Mouse (Mus musculus) ES-Bruce4 (cell line): ENCODE results near the gene Oas1d. TPM values are rescaled to one million over a fixed set of nuclear protein-coding genes. Genes with fewer than 3 reads are reported as not detected.
"Not testable (repeated sequence)": the region's sequence is repeated elsewhere in the genome, so short reads cannot be mapped to it uniquely, and the experiment has no call there.

ENCODE experiments used
- H3K27ac ChIP-seq: 2 replicates; pipeline ENCODE4 v1.5.1; 2012; ENCODE audit warnings: low read length, inconsistent platforms; ENCODE audit not compliant: insufficient read depth
- H3K27me3 ChIP-seq: 2 replicates; pipeline ENCODE4 v1.6.1; 2012; ENCODE audit warnings: mild to moderate bottlenecking, low read length, inconsistent platforms; ENCODE audit not compliant: control insufficient read depth, poor library complexity, insufficient read depth, severe bottlenecking
- H3K36me3 ChIP-seq: 2 replicates; pipeline ENCODE4 v1.6.1; 2012; ENCODE audit warnings: inconsistent platforms, mild to moderate bottlenecking, low read length, moderate library complexity; ENCODE audit not compliant: control insufficient read depth, poor library complexity, insufficient read depth, severe bottlenecking
- H3K4me1 ChIP-seq: one replicate; pipeline ENCODE4 v1.8.1; 2011; ENCODE audit warnings: low read length; ENCODE audit not compliant: control insufficient read depth, insufficient read depth
- H3K4me3 ChIP-seq: 2 replicates; pipeline ENCODE4 v1.5.1; 2011; ENCODE audit warnings: low read depth, mild to moderate bottlenecking, low read length
- H3K9ac ChIP-seq: 2 replicates; pipeline ENCODE4 v1.6.1; 2012; ENCODE audit warnings: low read depth, mild to moderate bottlenecking, inconsistent platforms; ENCODE audit not compliant: poor library complexity, severe bottlenecking
- H3K9me3 ChIP-seq: replicated peaks from 2 replicates; pipeline ENCODE4 v1.6.1; 2012; ENCODE audit warnings: mild to moderate bottlenecking, low read length, inconsistent platforms; ENCODE audit not compliant: control insufficient read depth, poor library complexity, insufficient read depth, severe bottlenecking
- CTCF ChIP-seq: IDR thresholded peaks from one replicate; pipeline ENCODE4 v1.8.1; 2011; ENCODE audit warnings: low read depth, low read length
- EP300 ChIP-seq: IDR thresholded peaks from 2 replicates; pipeline ENCODE4 v1.6.1; 2011; ENCODE audit warnings: low read depth, low read length; ENCODE audit not compliant: insufficient read depth
- POLR2A ChIP-seq: IDR thresholded peaks from one replicate; pipeline ENCODE4 v1.8.1; 2011; ENCODE audit warnings: low read length; ENCODE audit not compliant: insufficient read depth
- polyA plus RNA-seq: library from polyadenylated mRNA; stranded (reverse); fragments of >200 nt; gene quantifications from 2 replicates; pipeline ENCODE4 v1.2.4, GENCODE M21; 2011; ENCODE audit warnings: low read depth; ENCODE audit not compliant: missing spikeins, insufficient read depth, insufficient read length

The Oas1d gene
- polyA plus RNA-seq, 1 experiment, result 0.45 TPM

DNA sequence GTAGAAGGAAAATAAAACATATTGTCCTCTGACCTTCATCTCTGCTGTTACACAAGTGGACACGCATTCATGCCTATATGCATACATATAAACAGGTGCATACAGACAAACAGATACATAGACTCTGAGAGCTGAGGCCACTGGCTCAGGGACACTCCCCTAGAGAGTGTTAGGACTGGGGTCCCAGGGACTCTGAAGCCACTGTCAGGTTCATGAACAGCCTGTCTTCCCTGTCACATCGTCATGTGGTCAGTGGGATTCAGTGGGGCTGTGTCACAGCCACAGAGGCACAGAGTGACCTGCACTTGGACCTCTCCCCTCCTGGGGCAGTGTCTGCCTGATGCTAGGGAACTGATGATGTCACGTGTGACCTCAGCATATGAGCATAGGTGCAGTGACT, 6.0 kb downstream of the Oas1d start:
- Histone ChIP-seq H3K27ac (no peak overlapping the region), H3K9me3 (no peaks in the 10 kb centered on the region), H3K27me3 (no peaks in the 10 kb centered on the region), H3K4me3 (no peak overlapping the region), H3K36me3 (no peaks in the 10 kb centered on the region), H3K9ac (no peak overlapping the region), H3K4me1 (no peaks in the 10 kb centered on the region)
- TF ChIP-seq EP300, result no peak

DNA sequence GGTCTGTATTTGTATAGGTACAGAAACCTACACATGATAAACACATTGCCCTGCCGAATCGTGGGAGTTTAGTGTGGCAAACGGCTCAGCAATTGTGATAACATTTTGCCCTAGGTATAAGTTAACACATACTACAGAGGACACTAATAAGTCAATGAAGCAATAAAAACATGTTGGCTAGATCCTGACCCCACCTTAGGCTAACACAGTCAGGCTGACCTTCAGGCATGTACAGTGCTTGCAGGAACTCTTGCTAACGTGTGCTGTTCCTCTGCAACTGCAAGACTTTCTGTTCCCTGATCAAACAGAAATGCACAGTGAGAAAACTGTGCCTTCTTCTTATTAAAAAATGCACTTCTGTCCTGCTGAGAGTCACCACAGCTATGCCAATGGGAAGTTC, 9.6 kb downstream of the Oas1d start:
- Histone ChIP-seq H3K36me3 (no peaks in the 10 kb centered on the region), H3K9ac (no peak overlapping the region), H3K4me3 (no peak overlapping the region), H3K9me3 (no peaks in the 10 kb centered on the region), H3K27ac (no peak overlapping the region), H3K27me3 (no peaks in the 10 kb centered on the region), H3K4me1 (no peaks in the 10 kb centered on the region)
- no peak for TF ChIP-seq EP300
- TF ChIP-seq POLR2A, result no peak
- TF ChIP-seq CTCF, result no peak

DNA sequence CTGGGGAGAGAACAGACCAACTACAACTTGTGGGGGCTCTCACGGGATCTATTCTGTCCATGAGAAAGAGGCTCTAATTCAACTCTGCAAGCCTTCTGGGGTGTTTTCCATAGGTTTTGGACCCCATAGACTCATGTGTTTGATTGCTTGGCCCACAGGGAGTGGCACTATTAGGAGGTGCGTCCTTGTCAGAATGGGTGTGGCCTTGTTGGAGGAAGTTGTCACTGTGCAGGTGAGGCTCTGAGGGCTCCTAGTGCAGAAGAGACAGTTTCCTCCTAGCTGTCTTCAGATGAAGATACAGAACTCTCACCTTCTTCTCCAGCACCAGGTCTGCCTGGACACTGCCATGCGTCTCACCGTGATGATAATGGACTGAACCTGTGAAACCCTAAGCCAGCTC, 10.2 kb downstream of the Oas1d start:
- not testable (repeated sequence) for H3K9me3 ChIP-seq

DNA sequence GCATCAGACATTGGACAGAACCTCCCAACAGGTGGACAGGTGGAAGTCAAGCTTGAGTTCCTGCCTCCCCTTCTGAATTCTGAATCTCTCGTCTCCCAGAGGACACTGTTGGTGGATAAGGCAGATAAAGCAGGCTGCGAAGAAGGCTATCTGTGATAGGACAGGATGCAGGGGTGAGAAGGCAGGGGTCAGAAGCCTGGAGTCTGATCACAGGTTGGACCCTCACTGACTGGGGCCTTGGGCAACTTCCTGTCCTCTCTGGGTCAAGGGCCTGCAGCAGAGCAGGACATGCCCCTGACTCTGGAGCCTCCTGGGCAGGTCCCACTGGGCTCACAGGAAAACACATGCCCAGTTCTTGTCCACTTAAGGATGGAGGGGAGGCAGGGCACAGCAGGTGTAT, 12.0 kb downstream of the Oas1d start:
- not testable (repeated sequence) for H3K36me3 ChIP-seq, H3K9me3 ChIP-seq, H3K4me3 ChIP-seq, H3K27ac ChIP-seq, H3K9ac ChIP-seq, H3K27me3 ChIP-seq, H3K4me1 ChIP-seq

More for the DNA sequence above, 10.2 kb downstream of the Oas1d start:
- H3K27me3 ChIP-seq, H3K36me3 ChIP-seq, H3K9ac ChIP-seq, H3K27ac ChIP-seq, H3K4me1 ChIP-seq, H3K4me3 ChIP-seq: not testable (repeated sequence)

DNA sequence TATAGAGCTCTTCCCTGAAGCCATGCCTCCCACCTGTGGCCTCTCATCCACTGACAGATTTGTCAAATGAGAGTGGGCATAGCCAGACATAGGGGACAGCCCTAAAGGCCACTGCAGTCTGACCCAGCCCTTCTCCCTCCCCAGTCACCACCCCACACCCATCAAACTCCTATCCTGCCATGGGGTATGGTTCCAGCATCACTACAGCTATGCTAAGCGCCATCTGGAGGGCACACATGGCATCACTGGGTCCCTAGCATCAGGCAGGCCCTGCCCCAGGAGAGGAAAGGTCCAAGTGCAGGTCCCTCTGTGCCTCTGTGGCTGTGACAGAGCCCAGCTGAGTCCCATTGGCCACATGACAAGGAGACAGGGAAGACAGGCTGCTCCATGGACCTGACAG, 12.7 kb downstream of the Oas1d start:
- Histone ChIP-seq H3K4me3 (no peak overlapping the region), H3K9me3 (no peaks in the 10 kb centered on the region; the same call in 1 of the 2 replicates), H3K27ac (no peak overlapping the region), H3K36me3 (no peaks in the 10 kb centered on the region), H3K4me1 (no peaks in the 10 kb centered on the region), H3K27me3 (no peaks in the 10 kb centered on the region), H3K9ac (no peak overlapping the region)
- TF ChIP-seq CTCF (peak; percentile 55), POLR2A (no peak), EP300 (no peak)

DNA sequence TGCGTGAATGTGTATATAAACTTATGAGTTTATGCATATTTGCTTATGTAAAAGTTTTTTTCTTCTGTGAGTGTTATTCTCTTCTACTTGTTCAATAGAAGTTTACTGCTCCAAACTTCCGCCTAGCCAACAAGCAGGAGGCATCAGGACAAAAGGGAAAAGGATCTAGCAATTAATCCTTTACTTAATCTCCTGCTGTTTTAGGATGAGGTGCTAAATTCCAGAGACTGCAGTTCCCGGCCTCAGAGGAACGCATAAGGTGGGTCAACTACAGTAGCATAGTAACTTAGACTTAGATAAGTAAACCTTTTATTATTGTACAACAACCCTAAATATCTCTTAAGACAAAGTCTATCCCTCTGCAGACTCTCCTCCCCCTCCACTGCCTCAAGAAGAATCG, 19.6 kb downstream of the Oas1d start:
- Histone ChIP-seq H3K9ac (no peak overlapping the region), H3K4me3 (no peak overlapping the region), H3K27ac (no peak overlapping the region), H3K27me3 (no peaks in the 10 kb centered on the region), H3K9me3 (no peaks in the 10 kb centered on the region; the same call in 1 of the 2 replicates), H3K36me3 (no peaks in the 10 kb centered on the region), H3K4me1 (no peaks in the 10 kb centered on the region)
- TF ChIP-seq POLR2A (no peak), EP300 (no peak), CTCF (no peak)

DNA sequence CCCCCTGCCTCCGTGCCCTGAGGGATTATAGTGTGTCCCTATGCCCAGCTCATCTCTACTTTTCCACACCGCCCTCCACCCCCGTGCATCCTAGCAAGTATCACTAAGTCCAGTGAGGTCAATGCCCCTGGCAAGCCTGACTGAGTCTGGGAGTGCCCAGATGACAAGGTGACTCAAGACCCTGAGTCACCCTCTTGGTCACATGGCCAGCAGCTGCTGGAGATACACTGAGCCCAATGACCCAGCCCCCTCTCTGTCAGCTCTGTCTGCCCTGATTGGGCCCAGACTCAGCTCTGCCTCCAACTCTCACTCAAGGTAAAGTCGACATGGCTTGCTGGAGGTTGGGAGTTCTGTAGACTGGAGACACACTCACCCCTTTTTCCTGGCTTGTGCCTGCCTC, 23.5 kb downstream of the Oas1d start:
- no peak for TF ChIP-seq CTCF
- Histone ChIP-seq H3K9ac (no peak overlapping the region), H3K36me3 (no peaks in the 10 kb centered on the region), H3K27me3 (no peaks in the 10 kb centered on the region), H3K4me3 (no peak overlapping the region), H3K4me1 (no peaks in the 10 kb centered on the region), H3K9me3 (no peaks in the 10 kb centered on the region), H3K27ac (no peak overlapping the region)
